Mouse (Mus musculus): ENCODE results near the gene Camk2n2.

Camk2n2 gene

DNA sequence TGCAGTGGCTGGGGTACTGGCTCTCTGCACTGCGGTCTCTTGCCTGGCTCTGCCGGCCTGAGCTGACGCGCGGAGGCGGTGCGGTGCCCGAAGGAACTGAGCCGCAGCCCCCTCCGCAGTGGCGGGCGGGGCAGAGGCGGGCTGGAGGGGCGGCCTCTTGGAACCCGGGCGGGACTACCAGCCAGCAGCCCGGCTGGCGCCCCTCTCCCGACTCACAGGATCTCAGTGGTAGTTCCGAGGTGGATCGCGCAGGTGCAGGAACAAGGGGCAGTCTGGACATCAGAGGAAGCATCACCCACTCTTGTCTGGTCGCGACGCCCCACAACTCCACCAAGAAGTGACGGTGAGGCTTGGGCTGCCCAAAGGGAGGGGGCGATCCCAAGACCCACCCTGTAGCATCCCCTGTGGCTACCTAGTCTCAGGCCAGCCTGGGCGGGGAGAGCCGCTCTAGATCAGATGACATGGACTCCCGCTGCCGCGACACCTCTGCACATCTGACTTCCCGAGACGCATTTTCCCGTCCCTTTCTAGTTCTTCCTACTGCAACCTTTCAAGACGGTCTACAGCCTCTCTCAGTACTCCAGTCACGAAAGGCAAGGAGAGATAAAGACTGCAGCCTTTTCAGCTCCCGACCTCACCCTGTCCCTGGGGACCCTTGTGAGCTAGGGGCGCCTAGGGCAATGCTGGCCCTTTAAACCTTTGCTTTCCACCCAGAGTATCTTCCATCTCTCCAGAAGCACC is 31.0 kb downstream of the Camk2n2 start:
- no peak for TF ChIP-seq GATA4 (IDR thresholded peaks at IDR 0.05; ENCODE audit: insufficient replicate concordance, low read length)

DNA sequence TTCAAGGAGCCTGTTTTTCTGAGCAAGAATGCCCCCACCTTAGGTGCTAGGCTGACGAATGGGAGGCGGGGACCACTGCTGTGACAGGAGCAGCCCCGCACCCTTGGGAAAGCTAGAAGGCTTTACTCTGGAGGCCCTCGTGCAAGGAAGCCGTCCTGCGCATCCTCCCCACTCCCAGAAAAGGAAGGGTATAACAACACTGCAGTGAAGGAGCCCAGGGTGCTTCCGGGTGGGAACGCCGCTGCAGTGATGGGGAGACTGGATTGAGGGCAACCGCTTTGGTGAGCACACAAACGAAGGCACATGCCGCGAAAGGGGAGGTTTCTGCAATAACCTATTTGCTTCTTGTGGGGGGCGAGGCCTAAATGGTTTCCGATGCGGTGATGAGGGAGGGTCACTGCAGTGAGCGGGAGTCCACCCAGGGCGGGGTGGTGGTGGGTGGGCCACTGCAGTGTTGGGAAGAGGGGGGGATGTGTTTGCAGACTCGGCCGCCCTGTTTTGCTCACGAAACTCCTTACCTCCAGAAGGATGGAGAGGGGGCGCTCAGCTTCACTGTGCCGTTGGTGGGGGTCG is 31.6 kb downstream of the Camk2n2 start, which contains the start of gene Vwa5b2:
Gene Vwa5b2, plus strand, starts transcription at position 106 of the 573 bp plus-strand sequence.
- TF ChIP-seq GATA4 (IDR thresholded peaks at IDR 0.05; ENCODE audit: insufficient replicate concordance, low read length) = no peak
